Mouse (Mus musculus) skeletal muscle tissue, adult 2 months (tissue): ENCODE data around the gene Gm20388.

ENCODE experiments used
- DNase-seq: peaks from one replicate; pipeline ENCODE4 v3.0.0-alpha.2; 2012; ENCODE audit warnings: low read depth, low spot score

The Gm20388 gene

DNA sequence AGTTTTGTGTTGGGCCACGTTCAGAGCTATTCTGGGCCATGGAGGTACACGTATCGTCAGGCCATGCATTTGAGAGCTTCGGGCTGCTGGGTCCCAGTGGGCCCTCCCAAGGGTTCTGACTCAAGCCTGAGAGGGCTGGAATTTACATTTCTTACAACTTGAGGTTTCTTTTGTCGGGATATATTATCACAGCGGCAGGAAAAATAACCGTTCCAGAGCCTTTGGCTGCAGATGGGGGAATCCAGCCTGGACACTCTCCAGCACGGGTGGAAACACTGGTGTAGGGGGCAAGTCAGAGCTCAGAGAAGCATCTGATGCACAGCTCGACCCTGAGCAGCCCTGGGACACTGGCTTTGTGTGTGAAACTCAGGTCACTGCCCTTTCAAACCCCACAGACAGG, 2192.6 kb downstream of the Gm20388 start:
- DNase-seq: no peak

DNA sequence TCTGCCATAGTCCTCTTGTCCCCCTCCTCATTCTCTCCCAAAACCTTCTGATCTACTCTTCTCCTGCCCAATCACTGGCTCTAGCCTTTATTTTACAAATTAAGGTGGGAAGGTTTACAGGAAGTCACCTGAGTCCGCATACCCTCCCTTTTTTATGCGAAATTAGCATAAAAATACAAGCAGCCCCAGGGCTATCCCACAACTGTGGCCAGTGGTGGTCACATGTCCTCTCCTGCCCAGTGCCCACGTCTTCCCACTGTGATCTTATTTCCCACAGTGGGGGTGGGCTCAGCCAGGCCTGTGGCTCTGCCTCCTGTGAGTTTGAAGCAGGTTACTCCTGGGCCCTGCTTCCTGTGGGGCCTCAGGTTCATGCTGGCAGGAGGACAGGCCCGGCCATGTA, 2194.0 kb downstream of the Gm20388 start:
- DNase-seq: no peak

DNA sequence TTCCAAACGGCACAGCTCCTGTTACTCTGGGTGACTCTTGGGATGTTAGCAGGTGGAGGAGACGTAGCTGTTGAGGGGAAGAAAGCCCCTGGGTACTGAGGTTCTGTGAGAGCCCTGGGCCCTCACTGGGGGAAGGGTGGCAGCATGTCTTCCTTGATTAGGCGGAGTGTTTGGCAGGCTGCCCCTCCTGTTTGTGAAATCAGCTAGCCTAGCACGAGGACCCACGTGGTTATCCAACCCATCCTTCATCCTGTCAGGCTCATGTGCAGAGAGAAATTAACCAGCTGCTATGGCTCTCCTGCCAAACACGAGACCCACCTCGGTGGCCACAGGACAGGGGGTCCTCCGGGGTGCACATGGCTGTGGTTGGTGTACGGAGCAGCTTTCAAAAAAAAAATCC, 2195.6 kb downstream of the Gm20388 start:
- no peak for DNase-seq

DNA sequence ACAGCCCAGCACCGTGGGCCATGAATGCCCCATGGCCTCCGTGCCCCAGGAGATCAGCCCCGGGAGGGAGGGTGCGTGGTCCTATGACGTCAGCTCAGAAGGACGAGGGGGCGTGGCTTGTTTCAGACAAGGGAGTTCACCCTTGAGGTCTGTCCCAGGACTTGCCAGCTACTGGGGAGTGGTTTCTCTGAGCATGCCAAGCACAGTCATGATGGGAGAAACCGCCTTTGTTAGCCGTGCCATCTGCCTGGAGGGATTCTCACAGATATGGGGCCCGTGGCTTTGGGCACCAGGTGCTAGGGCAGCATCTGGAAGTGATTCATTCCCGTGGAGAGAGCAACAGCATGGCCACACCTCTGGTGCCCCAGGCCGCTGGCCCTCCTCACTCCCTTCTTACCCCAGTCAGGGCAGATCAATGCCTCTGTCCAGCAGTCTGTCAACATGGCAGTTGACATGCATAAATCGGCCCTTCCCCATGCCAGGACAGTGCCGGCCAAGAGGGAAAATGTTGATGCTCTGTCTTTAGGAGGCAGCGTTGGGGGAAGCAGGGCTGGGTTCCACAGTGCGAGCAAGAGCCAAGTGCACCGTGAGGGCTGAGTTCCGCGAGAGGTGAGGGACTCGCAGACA, 2199.7 kb downstream of the Gm20388 start:
- no peak for DNase-seq

DNA sequence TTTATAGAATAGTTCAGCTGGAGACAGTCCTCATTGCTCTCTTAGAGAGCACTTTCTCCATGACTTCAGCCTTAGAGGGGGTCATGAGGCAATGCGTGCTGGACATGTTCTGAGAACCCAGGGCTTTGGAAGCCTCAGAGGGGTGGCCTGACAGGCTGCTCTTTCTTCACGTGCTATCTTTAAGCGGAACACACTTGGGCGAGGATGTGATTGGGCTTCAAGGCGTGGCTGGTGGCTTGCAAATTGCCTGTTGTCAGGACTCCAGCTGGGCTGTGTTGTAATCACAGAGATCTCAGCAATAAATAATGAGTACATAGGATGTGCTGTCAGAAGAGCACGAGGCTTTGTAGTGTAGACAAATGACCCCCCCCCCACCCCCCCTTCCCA, 2200.2 kb downstream of the Gm20388 start:
- DNase-seq: peak; percentile 76

DNA sequence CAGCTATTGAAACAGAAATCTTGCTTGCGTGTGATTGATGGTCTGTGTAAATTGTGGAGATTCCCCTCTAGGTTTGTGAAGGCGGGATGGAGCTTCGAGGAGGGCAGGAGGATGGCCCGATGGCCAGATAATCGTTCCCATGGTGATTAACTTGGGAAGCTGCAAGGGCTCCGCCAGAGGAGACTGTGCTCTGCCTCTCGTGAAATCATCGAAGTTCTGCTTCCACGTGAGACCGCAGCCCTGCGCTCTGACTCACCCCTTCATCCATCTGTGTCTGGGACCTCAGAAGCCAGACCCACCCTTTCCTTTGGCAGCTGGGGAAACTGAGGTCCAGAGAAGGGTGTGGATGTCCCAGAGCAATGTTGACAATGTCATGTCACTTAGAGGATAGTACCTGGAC, 2201.1 kb downstream of the Gm20388 start:
- DNase-seq: peak; percentile 70

DNA sequence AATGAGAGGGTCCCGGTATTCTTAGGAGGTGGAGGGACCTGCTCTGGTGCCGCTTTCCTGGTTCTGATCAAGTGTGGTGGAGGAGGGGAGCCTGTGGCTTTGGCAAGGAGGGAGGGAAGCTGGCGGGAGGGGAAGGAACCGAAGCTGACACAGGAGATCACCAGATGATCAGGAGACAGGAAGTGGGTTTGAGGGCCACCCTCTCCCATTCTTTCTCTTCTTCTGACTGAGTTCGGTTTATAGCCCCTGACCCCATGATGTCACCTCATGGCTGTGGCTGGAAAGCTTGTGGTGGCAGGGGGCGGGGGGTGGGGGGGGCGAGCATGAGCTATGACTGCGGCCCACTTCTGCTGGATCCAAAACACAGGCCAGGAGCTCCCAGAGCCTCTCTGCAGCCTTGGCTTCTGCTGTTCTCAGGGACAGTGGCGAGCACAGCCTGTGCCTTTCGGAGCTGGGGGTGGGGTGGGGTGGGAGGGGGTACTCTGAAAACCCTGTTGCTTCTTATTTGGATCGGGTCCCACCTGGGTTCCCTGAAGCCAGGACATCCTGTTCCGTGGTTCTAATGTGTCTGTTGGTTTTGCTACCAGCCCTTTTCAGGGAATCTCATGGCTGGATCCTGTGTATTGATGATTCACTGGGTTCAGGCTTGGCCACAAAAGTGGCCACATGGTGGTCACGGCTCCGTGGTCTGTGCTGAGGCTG, 2201.8 kb downstream of the Gm20388 start:
- peak; percentile 78 for DNase-seq

DNA sequence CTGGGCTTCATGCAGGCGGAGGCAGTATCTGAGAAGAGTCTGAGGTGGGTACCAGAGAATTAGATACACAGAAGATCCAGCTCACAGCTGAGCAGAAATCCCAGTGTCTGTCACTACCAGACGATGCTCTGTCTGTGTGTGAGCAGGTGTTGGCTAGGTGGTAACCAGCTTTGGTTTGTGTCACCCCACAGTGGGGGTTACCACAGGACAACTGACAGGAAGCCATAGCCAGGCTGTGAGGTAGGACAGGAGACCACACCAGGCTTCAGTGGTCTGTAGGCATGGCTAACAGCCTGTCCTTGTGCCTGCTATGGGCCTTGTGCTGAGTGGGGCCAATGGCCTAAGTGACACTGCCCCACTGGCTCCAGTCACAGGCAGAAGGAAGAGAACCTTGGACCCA, 2204.2 kb downstream of the Gm20388 start:
- DNase-seq: no peak

DNA sequence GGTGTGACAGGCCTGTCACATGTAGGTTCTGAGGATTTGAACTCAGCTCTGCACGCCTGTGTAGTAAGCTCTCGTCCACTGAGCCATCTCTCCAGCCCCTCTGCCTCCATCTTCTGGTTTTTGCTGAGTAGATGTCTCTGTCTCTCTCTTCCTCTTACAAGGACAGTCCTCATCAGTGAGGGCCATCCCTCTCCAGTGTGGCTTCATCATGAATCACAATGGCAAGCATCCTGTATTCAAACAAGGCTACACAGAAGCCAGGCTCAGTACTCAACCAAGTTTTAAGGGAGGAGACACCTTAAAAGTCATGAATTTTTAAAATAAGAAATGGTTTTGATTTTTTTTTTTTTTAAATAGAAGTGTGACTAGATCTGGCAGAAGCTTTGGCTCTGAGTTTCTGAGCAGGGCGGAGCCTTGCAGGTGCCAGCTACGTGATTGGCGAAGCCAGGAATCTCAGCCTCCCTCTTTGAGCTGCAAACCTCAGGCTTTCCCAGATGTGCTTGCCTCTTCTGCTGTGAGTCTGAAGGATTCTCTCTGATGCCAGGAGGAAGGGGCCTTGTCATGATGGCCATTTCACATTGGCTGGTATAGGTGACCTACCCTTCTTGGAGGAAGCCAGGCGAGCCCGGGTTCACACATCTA, 2206.2 kb downstream of the Gm20388 start:
- no peak for DNase-seq

DNA sequence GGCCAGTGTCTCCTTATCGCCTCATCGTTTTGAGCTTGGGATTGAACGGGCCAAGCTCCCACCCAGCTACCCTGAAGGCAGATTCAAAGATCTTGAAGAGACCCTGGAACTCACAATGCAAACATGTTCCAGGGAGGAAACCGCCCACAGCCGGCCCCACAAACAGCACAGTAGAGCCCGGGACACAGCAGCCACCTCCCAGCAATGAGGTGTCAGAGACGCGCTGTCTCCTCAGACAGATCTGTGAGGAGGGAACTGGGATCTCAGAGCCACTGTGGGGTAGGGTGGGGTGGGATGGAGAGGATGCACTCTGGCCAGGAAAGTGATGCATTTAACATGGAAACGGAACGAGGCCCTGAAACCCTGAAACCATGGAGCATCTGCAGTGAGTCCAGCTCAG, 2207.5 kb downstream of the Gm20388 start:
- no peak for DNase-seq

DNA sequence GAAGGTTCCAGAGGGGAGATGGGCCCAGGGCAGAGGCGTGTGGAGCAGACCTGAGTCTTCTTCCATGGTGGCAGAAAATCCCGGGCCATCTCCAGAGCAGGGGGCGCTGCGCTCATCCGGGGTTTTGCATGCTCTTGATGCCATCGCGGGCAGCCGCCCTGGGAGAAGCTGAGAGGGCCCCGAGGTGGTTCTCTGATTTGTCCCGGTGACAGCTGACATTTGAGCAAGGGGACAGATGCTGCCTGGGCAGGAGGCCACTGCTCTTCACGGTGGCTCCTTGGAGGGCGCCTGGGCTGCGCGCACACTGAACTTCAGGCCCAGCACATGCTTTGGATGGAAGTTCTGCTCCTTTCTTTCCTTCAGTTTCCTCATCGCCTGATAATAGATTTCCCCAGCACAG, 2207.9 kb downstream of the Gm20388 start:
- DNase-seq: peak; percentile 71

DNA sequence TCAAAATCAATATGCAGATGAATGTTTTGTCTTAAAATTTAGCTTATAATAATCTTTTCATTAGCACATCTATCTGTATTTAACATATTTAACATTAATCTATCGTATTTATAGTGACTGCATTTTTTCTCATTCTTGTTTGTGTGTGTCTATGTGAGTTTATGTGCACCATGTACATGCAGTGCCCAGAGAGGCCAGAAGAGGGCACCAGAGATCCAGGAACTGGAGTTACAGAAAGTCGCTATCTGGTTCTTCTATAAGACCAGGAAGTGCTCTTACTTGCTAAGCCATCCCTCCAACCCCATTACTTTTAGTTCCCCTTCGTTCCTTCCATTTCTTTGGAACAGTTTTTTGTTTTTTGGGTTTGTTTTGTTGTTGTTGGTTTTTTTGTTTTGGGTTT, 2213.7 kb downstream of the Gm20388 start:
- no peak for DNase-seq

DNA sequence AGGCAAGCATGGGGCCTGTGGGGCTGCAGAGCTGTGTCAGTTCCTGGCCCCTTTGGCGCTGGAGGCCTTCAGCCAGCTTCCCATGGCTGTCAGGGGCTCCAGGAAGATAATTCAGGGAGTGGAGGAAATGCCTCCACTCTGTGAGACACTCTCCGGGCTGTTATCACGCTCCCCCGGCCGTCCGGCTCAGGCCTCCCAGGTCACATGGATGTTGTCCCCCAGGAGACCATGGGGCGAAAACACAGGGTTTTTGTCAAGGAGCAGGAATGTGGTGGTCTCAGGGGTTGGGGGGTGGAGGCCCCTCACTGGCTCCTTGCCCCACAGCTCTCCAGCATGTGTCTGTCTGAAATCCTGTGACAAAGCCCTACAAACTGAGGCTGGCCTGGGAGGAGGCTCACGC, 2216.0 kb downstream of the Gm20388 start:
- DNase-seq: no peak

DNA sequence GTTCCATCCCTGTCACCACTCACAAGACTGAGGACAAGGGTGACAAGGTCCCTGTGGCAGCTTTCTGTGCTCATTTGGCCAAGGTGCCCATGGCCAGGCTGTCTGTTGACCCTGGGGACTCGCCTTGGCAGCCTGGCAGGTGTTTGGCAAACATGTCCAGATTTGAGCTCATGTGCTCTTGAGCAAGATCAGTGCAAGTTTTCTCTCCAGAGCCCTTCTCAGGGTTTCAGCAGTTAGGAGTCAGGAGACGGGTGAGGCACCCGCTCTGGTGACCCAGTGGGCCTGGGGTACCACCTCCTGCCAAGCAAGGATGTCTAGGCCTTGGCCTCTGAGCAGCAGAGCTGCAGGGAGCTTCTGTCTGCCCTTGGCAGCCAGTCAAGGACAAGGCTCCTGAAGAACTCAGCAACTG, 2223.5 kb downstream of the Gm20388 start:
- DNase-seq: peak; percentile 59

DNA sequence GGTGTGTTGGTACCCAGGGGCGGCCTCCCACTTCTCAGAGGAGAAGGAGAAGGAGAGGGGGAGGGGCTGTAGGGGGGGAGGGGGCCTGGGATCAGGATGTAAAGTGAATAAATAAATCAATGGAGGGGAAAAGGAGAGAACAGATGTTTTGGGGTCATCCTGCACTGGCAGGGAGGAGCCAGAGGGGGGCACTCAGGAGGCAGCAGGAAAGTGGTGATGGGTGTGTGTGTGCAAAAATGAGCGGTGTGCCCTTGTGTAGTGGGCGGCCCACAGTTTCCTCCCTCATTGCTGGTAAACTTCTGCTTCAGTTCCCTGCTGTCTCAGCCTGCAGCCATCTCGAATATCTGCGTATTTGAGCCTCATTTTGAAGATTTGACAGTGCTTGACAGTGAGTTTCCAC, 2224.9 kb downstream of the Gm20388 start:
- DNase-seq: no peak

DNA sequence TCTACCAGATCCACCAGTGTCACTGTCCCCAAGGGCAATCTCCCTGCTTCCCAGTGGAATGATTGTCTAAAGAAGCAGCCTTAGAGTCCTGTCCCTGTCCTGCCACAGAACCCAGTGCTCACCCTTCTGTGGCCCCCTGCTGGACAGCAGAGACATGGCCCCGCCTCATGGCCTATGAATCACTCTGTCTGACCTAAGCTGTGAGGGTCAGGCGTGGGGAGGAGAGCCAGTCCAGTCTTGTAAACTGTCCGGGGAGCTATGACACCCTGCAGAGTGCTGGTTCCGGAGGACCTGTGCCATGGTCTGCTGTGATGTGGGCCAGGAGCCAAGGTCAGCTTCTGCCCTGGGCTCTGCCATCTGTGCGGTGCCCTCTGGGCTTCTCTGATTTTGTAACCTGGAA, 2229.1 kb downstream of the Gm20388 start:
- peak; percentile 86 for DNase-seq

DNA sequence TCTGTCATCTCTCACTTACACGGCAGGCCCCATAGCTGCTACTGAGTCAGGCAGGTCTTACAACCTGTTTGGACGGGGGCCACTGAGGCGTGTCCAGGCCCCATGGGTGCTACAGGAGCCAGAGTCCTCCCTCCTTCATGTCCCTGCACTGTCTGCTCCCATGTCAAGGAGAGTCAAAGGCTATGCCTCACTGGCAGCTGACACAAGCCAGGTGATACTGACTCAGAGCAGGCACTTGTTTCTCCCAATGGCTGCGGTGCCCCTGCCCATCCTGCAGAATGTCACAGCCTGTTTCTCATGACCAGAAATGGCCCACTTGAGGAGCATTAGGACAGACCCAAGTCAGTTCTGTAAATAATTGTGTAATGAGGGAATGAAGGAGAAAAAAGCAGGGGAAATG, 2229.8 kb downstream of the Gm20388 start:
- no peak for DNase-seq

DNA sequence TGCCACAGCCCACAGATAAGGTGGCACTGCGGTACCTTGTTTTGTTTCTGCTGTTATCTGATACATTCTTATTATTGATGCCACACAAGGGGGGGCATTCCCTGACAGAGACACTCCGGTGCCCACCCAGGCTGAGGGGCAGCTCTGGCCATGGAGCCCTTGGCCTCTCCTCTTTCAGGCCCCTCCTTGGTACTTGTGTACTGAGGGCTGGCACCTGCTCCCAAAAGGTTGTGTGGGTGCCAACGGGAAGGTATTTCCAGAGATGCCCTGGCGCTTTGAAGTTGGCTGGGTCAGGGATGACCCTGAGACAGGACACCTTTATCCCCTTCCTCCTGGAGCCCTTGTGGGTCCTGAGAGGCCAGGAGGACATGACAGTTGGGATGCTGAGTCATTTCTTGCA, 2231.8 kb downstream of the Gm20388 start:
- DNase-seq: no peak

DNA sequence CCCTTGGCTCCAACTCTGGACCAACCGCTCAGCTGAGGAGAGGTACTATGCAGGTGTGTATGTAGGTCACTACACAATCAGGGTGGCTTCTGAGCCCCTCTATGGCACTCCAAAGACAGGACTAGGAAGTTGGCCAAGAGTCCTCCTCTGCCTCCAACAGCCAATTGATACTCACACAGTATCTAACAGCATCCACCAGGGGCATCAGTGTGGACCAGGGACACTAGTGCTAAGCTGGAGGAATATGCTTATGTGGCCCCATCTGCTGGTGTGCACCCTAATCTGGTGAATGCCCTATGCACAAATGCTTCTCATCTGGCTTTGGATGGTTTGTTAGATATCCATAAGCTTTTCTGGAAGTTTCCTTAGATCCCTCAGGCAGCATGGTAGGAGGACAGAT, 2232.6 kb downstream of the Gm20388 start:
- no peak for DNase-seq

DNA sequence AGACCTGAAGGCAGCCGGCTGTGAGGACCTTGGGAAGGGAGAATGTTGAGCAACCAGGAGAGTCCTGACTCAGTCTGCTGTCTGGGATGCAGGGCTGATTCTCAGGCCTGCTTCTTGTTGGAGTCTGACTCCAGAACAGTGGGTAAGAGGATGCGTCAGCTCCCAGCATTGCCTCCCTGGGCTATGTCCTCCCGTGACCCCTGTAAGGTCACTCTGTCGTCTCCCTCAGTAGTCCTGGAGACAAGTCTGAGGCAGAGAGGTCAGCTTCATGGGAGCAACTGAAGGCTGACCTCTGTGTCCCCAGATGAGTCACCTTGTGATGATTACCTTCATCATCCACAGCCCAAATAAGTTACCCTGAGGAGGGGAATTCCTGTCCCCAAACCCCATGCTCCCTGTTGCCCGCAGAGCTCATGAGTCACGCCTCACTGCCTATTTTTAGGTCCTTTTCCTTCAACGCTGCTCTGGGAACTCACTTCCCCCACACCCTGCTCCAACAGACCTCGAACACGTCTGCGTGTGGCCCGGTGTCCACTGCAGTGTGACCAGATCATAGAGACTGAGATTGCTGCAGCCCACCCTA, 2234.2 kb downstream of the Gm20388 start:
- peak; percentile 27 for DNase-seq

DNA sequence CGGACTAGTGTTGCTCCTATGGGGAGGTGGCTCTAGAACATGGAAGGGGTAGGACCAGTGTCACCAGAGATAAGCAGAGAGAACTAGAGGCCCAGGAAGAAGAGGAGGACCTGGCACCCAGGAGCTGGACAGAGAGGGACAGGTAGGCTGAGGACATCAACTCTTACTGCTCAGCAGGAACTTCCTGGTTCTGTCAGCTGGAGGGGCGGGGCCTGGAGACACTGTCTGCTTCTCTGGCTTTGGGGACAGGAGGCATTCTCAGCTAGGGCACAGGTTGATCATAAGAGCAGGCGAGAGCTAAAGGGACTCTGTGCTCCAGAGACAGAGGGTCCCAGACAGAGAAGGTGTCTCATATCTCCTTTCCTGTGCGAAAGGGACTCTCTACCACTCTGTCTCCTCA, 2238.4 kb downstream of the Gm20388 start:
- DNase-seq: no peak

DNA sequence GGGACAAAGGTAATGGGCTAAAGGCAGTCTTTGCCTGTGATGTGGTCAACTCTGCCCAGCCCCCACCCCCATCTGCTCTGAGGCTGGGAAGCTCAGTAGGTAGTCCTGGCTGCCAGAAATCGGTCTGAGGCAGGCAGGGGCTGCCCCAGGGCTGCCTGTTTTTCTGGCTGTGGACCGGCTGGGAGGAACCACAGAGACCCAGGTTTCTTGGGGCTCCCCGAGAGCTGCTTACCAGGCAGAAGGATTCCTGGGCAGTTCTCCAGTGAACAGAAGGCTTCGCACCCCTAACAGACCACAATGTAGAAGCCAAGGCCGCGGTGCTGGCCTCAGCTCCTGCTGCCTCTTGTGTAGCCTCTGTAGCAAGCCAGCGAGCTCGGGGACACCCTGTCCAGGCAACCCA, 2239.0 kb downstream of the Gm20388 start:
- DNase-seq: no peak

DNA sequence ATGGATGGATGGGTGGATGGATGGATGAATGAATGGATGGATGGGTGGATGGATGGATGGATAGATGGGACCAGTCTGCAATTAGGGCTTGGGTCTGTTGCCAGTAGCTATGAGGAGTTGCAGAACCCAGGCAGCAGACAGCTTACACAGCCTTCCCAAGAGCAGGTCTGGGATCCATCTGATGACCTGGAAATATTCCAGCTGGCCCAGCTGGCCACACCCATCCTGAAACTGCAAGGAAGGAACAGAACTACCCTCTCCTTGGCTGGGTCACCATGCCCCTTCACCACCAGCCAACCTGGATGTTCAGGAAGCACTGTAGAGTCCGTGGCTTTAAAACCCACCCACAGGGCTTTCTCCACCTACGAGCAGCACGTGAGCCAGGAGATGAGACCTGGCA, 2240.9 kb downstream of the Gm20388 start:
- DNase-seq: no peak
